In the genomic region with DNA sequence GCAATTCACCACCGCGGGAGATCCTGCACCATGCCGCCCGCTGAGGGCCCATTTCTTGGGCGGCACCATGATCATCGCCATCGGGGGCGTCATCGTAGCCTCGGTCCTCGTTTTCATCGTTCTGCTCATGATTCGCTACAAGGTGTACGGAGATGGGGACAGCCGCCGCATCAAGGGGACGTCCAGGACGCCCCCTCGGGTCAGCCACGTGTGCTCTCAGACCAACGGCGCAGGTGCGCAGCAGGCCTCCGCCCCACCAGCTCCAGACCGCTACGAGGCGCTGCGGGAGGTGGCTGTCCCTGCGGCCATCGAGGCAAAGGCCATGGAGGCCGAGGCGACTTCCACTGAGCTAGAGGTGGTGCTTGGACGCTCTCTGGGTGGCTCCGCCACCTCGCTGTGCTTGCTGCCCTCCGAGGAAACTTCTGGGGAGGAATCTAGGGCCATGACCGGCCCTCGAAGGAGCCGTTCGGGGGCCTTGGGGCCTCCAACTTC, we compare ENCODE assay signal across 9 mouse cellular contexts. TPM values are rescaled to one million over a fixed set of nuclear protein-coding genes. Genes with fewer than 3 reads are reported as not detected.
DNase-seq lines count a peak whose midpoint lies in the region; ATAC-seq and TF ChIP-seq lines count a peak whose summit lies in the region.
"Had no signal": no experiment of that assay in that cellular context is flagged by ENCODE, and none has a peak within 500 bp of the region (broad histone marks: within the 10 kb centered on the region; RNA-seq: fewer than 3 reads in every experiment).

No protein-coding gene starts in this region.

- intact Hi-C loops in heart, postnatal 14 days (cut with DNase I), result no loop called here

- no peak overlapping the region for H3K27ac ChIP-seq in heart, postnatal 0 days (ENCODE audit: low read depth)
- no peak overlapping the region; the same call in 1 of the 2 replicates for H3K27ac ChIP-seq in embryonic facial prominence, embryonic 12.5 days
- no peak overlapping the region for H3K27ac ChIP-seq in intestine, postnatal 0 days (ENCODE audit: low read depth, low read length)
- no peak overlapping the region for H3K27ac ChIP-seq in neural tube, embryonic 12.5 days

- H3K4me1 ChIP-seq in heart, postnatal 0 days (ENCODE audit: control insufficient read depth, insufficient read depth), result peaks cover 9% of the 10 kb centered on the region; the same call in 1 of the 2 replicates
- H3K4me1 ChIP-seq in embryonic facial prominence, embryonic 12.5 days, result peaks cover 6% of the 10 kb centered on the region; the same call in 1 of the 2 replicates
- no peaks in the 10 kb centered on the region for H3K4me1 ChIP-seq in intestine, postnatal 0 days (replicated peaks; ENCODE audit: control insufficient read depth, insufficient read depth, low read length)
- H3K4me1 ChIP-seq in neural tube, embryonic 12.5 days, result peaks cover 14% of the 10 kb centered on the region; the same call in 1 of the 2 replicates

- peaks cover 23% of the 10 kb centered on the region for H3K27me3 ChIP-seq in heart, postnatal 0 days (ENCODE audit: control insufficient read depth, insufficient read depth, low read length)
- peaks cover 20% of the 10 kb centered on the region for H3K27me3 ChIP-seq in embryonic facial prominence, embryonic 12.5 days
- 0 out of 2 replicates have a peak, but pooled peaks cover 8% of the 10 kb centered on the region for H3K27me3 ChIP-seq in intestine, postnatal 0 days (replicated peaks; ENCODE audit: control insufficient read depth, insufficient read depth, low read length)
- H3K27me3 ChIP-seq in neural tube, embryonic 12.5 days (replicated peaks), result peaks cover 27% of the 10 kb centered on the region

- H3K4me2 ChIP-seq in heart, postnatal 0 days (ENCODE audit: low read depth, low read length), result peak overlapping the region; percentile 92
- peak overlapping the region; percentile 88 for H3K4me2 ChIP-seq in embryonic facial prominence, embryonic 12.5 days (replicated peaks)
- H3K4me2 ChIP-seq in intestine, postnatal 0 days (replicated peaks; ENCODE audit: low read depth), result peak overlapping the region; percentile 89
- H3K4me2 ChIP-seq in neural tube, embryonic 12.5 days (replicated peaks), result peak overlapping the region; percentile 81

- peak overlapping the region; percentile 33; the same call in 1 of the 2 replicates for H3K9ac ChIP-seq in heart, postnatal 0 days (replicated peaks; ENCODE audit: low read depth, low read length)
- H3K9ac ChIP-seq in embryonic facial prominence, embryonic 12.5 days, result peak overlapping the region; percentile 57
- peak overlapping the region; percentile 37 for H3K9ac ChIP-seq in intestine, postnatal 0 days (ENCODE audit: low read depth, low read length)
- peak overlapping the region; percentile 60 for H3K9ac ChIP-seq in neural tube, embryonic 12.5 days

- TF ChIP-seq CTCF in heart, postnatal 0 days (IDR thresholded peaks at IDR 0.05; ENCODE audit: low read depth), result no peak
- TF ChIP-seq CTCF in intestine, postnatal 0 days (IDR thresholded peaks at IDR 0.05; ENCODE audit: low read depth), result no peak; the same call in 1 of the 2 replicates

- H3K36me3 ChIP-seq in heart, postnatal 0 days (replicated peaks; ENCODE audit: control insufficient read depth, insufficient read depth, low read length), result no peaks in the 10 kb centered on the region
- peaks cover 18% of the 10 kb centered on the region for H3K36me3 ChIP-seq in embryonic facial prominence, embryonic 12.5 days
- H3K36me3 ChIP-seq in intestine, postnatal 0 days (ENCODE audit: control insufficient read depth, insufficient read depth), result no peaks in the 10 kb centered on the region
- H3K36me3 ChIP-seq in neural tube, embryonic 12.5 days, result peaks cover 10% of the 10 kb centered on the region

- no peaks in the 10 kb centered on the region for H3K9me3 ChIP-seq in heart, postnatal 0 days (replicated peaks; ENCODE audit: control insufficient read depth, low read length)
- no peaks in the 10 kb centered on the region for H3K9me3 ChIP-seq in embryonic facial prominence, embryonic 12.5 days
- no peaks in the 10 kb centered on the region for H3K9me3 ChIP-seq in intestine, postnatal 0 days (ENCODE audit: control insufficient read depth)
- no peaks in the 10 kb centered on the region for H3K9me3 ChIP-seq in neural tube, embryonic 12.5 days

- WGBS in heart, postnatal 0 days, result 13% methylated on average over 39 of the region's 40 CpGs
- WGBS in embryonic facial prominence, embryonic 12.5 days, result 16% methylated on average over 40 of the region's 40 CpGs
- 44% methylated on average over 40 of the region's 40 CpGs for WGBS in intestine, postnatal 0 days
- WGBS in neural tube, embryonic 12.5 days, result 16% methylated on average over 40 of the region's 40 CpGs

- ATAC-seq in heart, postnatal 0 days (ENCODE audit: insufficient read depth, low read depth), result peak; percentile 49; the same call in 1 of the 2 replicates
- ATAC-seq in embryonic facial prominence, embryonic 12.5 days (ENCODE audit: insufficient number of reproducible peaks, insufficient read depth, low FRiP score, low TSS enrichment), result no peak
- no peak for ATAC-seq in intestine, postnatal 0 days
- ATAC-seq in neural tube, embryonic 12.5 days (ENCODE audit: low FRiP score, low read depth), result peak; percentile 17; the same call in 1 of the 2 replicates

- TF ChIP-seq EP300 in heart, postnatal 0 days (IDR thresholded peaks at IDR 0.05; ENCODE audit: low read depth), result no peak

- DNase-seq in heart, postnatal 0 days (ENCODE audit: low spot score), result no peak
- DNase-seq in heart, postnatal 14 days, result no peak
- DNase-seq in frontal cortex, postnatal 10 days (ENCODE audit: low spot score in 2 of 2), result no peak
- no peak for DNase-seq in layer of hippocampus, adult 11-12 months (ENCODE audit: low spot score)
- no peak for DNase-seq in layer of hippocampus, postnatal 14 days (ENCODE audit: low spot score in 2 of 2)

- H3K4me3 ChIP-seq in heart, postnatal 0 days (ENCODE audit: low read depth, low read length), result peak overlapping the region; percentile 52
- peak overlapping the region; percentile 50 for H3K4me3 ChIP-seq in embryonic facial prominence, embryonic 12.5 days
- H3K4me3 ChIP-seq in intestine, postnatal 0 days (ENCODE audit: low read depth, low read length), result peak overlapping the region; percentile 49
- H3K4me3 ChIP-seq in neural tube, embryonic 12.5 days, result peak overlapping the region; percentile 47

RNA-seq across cellular contexts. Expression of a gene that starts 15.0 kb away (rescaled TPM):
- total RNA-seq in heart, postnatal 0 days (2014; rRNA removed; ENCODE audit: low replicate concordance), result 1.4 and 3.9 TPM in 2 replicates
- 0.31 and 0.55 TPM in 2 replicates for polyA plus RNA-seq in heart, postnatal 0 days (2015; fragmentation: Nextera tagmentation; extraction: Ambion mirVana)
- 1 to 10 TPM in 1 of 2 experiments, under 1 TPM in 1; 0.69 to 1.1 TPM for total RNA-seq in heart, postnatal 14 days (2021)
- 9.9 and 10.7 TPM in 2 replicates for polyA plus RNA-seq in embryonic facial prominence, embryonic 12.5 days (2016; fragmentation: Nextera tagmentation; extraction: Ambion mirVana)
- 0.55 and 0.82 TPM in 2 replicates for polyA plus RNA-seq in intestine, postnatal 0 days (2015; fragmentation: Nextera tagmentation; extraction: Ambion mirVana)
- polyA plus RNA-seq in neural tube, embryonic 12.5 days (2016; fragmentation: Nextera tagmentation; extraction: Ambion mirVana), result 16.6 and 18.8 TPM in 2 replicates
- total RNA-seq in layer of hippocampus, postnatal 14 days (2021), result 10 to 100 TPM; 80.1 to 83.1 TPM

RNA-seq across cellular contexts. Expression of a gene that starts 29.5 kb away (rescaled TPM):
- 1.5 and 3.0 TPM in 2 replicates for total RNA-seq in heart, postnatal 0 days (2014; rRNA removed; ENCODE audit: low replicate concordance)
- 8.9 and 9.8 TPM in 2 replicates for polyA plus RNA-seq in heart, postnatal 0 days (2015; fragmentation: Nextera tagmentation; extraction: Ambion mirVana)
- 10 to 100 TPM in 1 of 2 experiments, 1 to 10 TPM in 1; 8.1 to 18.8 TPM for total RNA-seq in heart, postnatal 14 days (2021)
- polyA plus RNA-seq in embryonic facial prominence, embryonic 12.5 days (2016; fragmentation: Nextera tagmentation; extraction: Ambion mirVana), result 7.5 and 8.3 TPM in 2 replicates
- 33.6 and 35.0 TPM in 2 replicates for polyA plus RNA-seq in intestine, postnatal 0 days (2015; fragmentation: Nextera tagmentation; extraction: Ambion mirVana)
- 6.6 and 8.1 TPM in 2 replicates for polyA plus RNA-seq in neural tube, embryonic 12.5 days (2016; fragmentation: Nextera tagmentation; extraction: Ambion mirVana)
- 1 to 10 TPM; 3.2 to 3.8 TPM for total RNA-seq in layer of hippocampus, postnatal 14 days (2021)

RNA-seq across cellular contexts. Expression of a gene that starts 43.5 kb away (rescaled TPM):
- total RNA-seq in heart, postnatal 0 days (2014; rRNA removed; ENCODE audit: low replicate concordance), result not detected in 2 replicates
- polyA plus RNA-seq in heart, postnatal 0 days (2015; fragmentation: Nextera tagmentation; extraction: Ambion mirVana), result not detected in 2 replicates
- not detected for total RNA-seq in heart, postnatal 14 days (2021)
- polyA plus RNA-seq in embryonic facial prominence, embryonic 12.5 days (2016; fragmentation: Nextera tagmentation; extraction: Ambion mirVana), result not detected in 2 replicates
- polyA plus RNA-seq in intestine, postnatal 0 days (2015; fragmentation: Nextera tagmentation; extraction: Ambion mirVana), result not detected in 2 replicates
- not detected in 2 replicates for polyA plus RNA-seq in neural tube, embryonic 12.5 days (2016; fragmentation: Nextera tagmentation; extraction: Ambion mirVana)
- not detected for total RNA-seq in layer of hippocampus, postnatal 14 days (2021)
- polyA plus RNA-seq: large intestine, adult 2 months had no signal

RNA-seq across cellular contexts. Expression of a gene that starts 55.9 kb away (rescaled TPM):
- not detected in 2 replicates for total RNA-seq in heart, postnatal 0 days (2014; rRNA removed; ENCODE audit: low replicate concordance)
- not detected in 2 replicates for polyA plus RNA-seq in heart, postnatal 0 days (2015; fragmentation: Nextera tagmentation; extraction: Ambion mirVana)
- total RNA-seq in heart, postnatal 14 days (2021), result not detected
- not detected in 2 replicates for polyA plus RNA-seq in embryonic facial prominence, embryonic 12.5 days (2016; fragmentation: Nextera tagmentation; extraction: Ambion mirVana)
- not detected in 2 replicates for polyA plus RNA-seq in intestine, postnatal 0 days (2015; fragmentation: Nextera tagmentation; extraction: Ambion mirVana)
- not detected in 2 replicates for polyA plus RNA-seq in neural tube, embryonic 12.5 days (2016; fragmentation: Nextera tagmentation; extraction: Ambion mirVana)
- not detected for total RNA-seq in layer of hippocampus, postnatal 14 days (2021)
- polyA plus RNA-seq: large intestine, adult 2 months had no signal

Comparison
In these comparisons a context has a peak if more than half of its experiments do, and no peak if none do; other contexts are left out.
1. ATAC-seq: peak in heart, postnatal 0 days (single experiment) and neural tube, embryonic 12.5 days (single experiment); none in embryonic facial prominence, embryonic 12.5 days (single experiment) and intestine, postnatal 0 days (single experiment).
2. Peak in every context shown above with its lines, with median percentiles within 50 percentile points of each other: H3K4me2 ChIP-seq, H3K4me3 ChIP-seq and H3K9ac ChIP-seq.